Mouse (Mus musculus) mouse embryonic stem cell (cell line): Measurements from ENCODE around the gene H2-Q2.
"Not testable (repeated sequence)": the region's sequence is repeated elsewhere in the genome, so short reads cannot be mapped to it uniquely, and the experiment has no call there.

ENCODE experiments used
- in situ Hi-C, 2 experiments: fragments of 300-500 bp; cut with MboI; formaldehyde crosslinking; loops; 1 replicate in 1 of 2; 3 replicates in 1 of 2; pipeline ENCODE4 v1.14.3; 2019 to 2020; ENCODE audit warnings: low sequenced_read_pairs in 2 of 2, low pct_unique_long_range_greater_than_20kb in 1 of 2, mixed read lengths in 1 of 2; ENCODE audit not compliant: unreplicated experiment in 1 of 2

Gene H2-Q2

GRCm38 (mm10) chr17:35354071-35354470 is 12.0 kb downstream of the H2-Q2 start:
- in situ Hi-C loops = no loop called here

GRCm38 (mm10) chr17:35357086-35357485 is 15.0 kb downstream of the H2-Q2 start:
- in situ Hi-C loops = no loop called here

GRCm38 (mm10) chr17:35358763-35359469 is 16.9 kb downstream of the H2-Q2 start:
- in situ Hi-C loops = no loop called here

GRCm38 (mm10) chr17:35359470-35359862 is 17.4 kb downstream of the H2-Q2 start:
- in situ Hi-C loops = no loop called here

GRCm38 (mm10) chr17:35379369-35379728 is 37.3 kb downstream of the H2-Q2 start, which contains the start of gene H2-Q4:
Gene H2-Q4 (plus strand): TSS chr17:35379617.
- in situ Hi-C loops = no loop called here

GRCm38 (mm10) chr17:35379729-35380451 is 37.8 kb downstream of the H2-Q2 start:
- in situ Hi-C loops = no loop called here

GRCm38 (mm10) chr17:35389796-35390195 is 47.8 kb downstream of the H2-Q2 start:
- in situ Hi-C loops = not testable (repeated sequence)

GRCm38 (mm10) chr17:35392671-35393070 is 50.6 kb downstream of the H2-Q2 start:
- in situ Hi-C loops = not testable (repeated sequence)

- in situ Hi-C loops = not testable (repeated sequence)
These were observed 52.1 kb downstream of the H2-Q2 start for GRCm38 (mm10) chr17:35393864-35394800.
